Mouse (Mus musculus) limb, embryonic 11.5 days (tissue): Measurements from ENCODE around the gene Rasl12. TPM values are rescaled to one million over a fixed set of nuclear protein-coding genes. Genes with fewer than 3 reads are reported as not detected.

Experiments
- ATAC-seq: fragments of 200-750 bp; cut with Nextera tagmentation; 2 replicates; pipeline ENCODE4 v1.8.0; 2017; ENCODE audit warnings: low read depth; ENCODE audit not compliant: insufficient number of reproducible peaks, low FRiP score, low TSS enrichment
- DNase-seq: peaks from one replicate; pipeline ENCODE4 v3.0.0-alpha.2; 2015; ENCODE audit warnings: low spot score
- H3K27ac ChIP-seq: fragments of 300-500 bp; sonication (generic); replicated peaks from 2 replicates; pipeline ENCODE4 v1.5.1; 2014; ENCODE audit warnings: low read depth, mild to moderate bottlenecking, low read length
- H3K27me3 ChIP-seq: fragments of 300-500 bp; sonication (generic); 2 replicates; pipeline ENCODE4 v1.6.1; 2014; ENCODE audit warnings: mild to moderate bottlenecking, low read length, mixed read lengths; ENCODE audit not compliant: control insufficient read depth, insufficient read depth
- H3K36me3 ChIP-seq: fragments of 300-500 bp; sonication (generic); 2 replicates; pipeline ENCODE4 v1.6.1; 2014; ENCODE audit warnings: mild to moderate bottlenecking, low read length, moderate library complexity, mixed read lengths; ENCODE audit not compliant: control insufficient read depth, insufficient read depth
- H3K4me1 ChIP-seq: fragments of 300-500 bp; sonication (generic); 2 replicates; pipeline ENCODE4 v1.6.1; 2014; ENCODE audit warnings: low read length, mixed read lengths; ENCODE audit not compliant: control insufficient read depth, insufficient read depth
- H3K4me2 ChIP-seq: fragments of 300-500 bp; sonication (generic); 2 replicates; pipeline ENCODE4 v1.6.1; 2014; ENCODE audit warnings: low read depth, mild to moderate bottlenecking, moderate library complexity; ENCODE audit not compliant: severe bottlenecking
- H3K4me3 ChIP-seq: fragments of 300-500 bp; sonication (generic); 2 replicates; pipeline ENCODE4 v1.5.1; 2014; ENCODE audit warnings: low read depth, low read length
- H3K9ac ChIP-seq: fragments of 300-500 bp; sonication (generic); 2 replicates; pipeline ENCODE4 v1.6.1; 2014; ENCODE audit warnings: mild to moderate bottlenecking, low read length
- H3K9me3 ChIP-seq: fragments of 300-500 bp; sonication (generic); 2 replicates; pipeline ENCODE4 v1.6.1; 2016; ENCODE audit warnings: low read length; ENCODE audit not compliant: control insufficient read depth
- WGBS: fragments of 180-500 bp; shearing (Covaris S2); extraction: QIAGEN DNeasy Blood & Tissue Kit; methylation state at CpG from one replicate; pipeline ENCODE4 v1.1.7; 2014; 5-methylcytosine and 5-hydroxymethylcytosine counted together
- polyA plus RNA-seq: library from polyadenylated mRNA; unstranded; fragments of >200 nt; fragmentation: Nextera tagmentation; extraction: Ambion mirVana; gene quantifications from 2 replicates; pipeline ENCODE4 v1.2.1, GENCODE M21; 2014

Gene Rasl12
- polyA plus RNA-seq, 1 experiment from 2014 or later = 9.7 TPM

- Histone ChIP-seq H3K4me1 (0 out of 2 replicates have a peak, but pooled peaks cover 3% of the 10 kb centered on the region), H3K27ac (no peak overlapping the region), H3K9me3 (no peaks in the 10 kb centered on the region), H3K36me3 (no peaks in the 10 kb centered on the region; the same call in 1 of the 2 replicates), H3K4me2 (no peak overlapping the region), H3K9ac (no peak overlapping the region), H3K27me3 (no peaks in the 10 kb centered on the region), H3K4me3 (no peak overlapping the region)
- 76% methylated on average over 24 of the region's 24 CpGs for WGBS
- no peak for ATAC-seq
- DNase-seq = no peak
Measured at GRCm38 (mm10) chr9:65371756-65372155, 26.6 kb upstream of the Rasl12 start.

GRCm38 (mm10) chr9:65372449-65372848, 25.9 kb upstream of the Rasl12 start:
- no peaks in the 10 kb centered on the region; the same call in 1 of the 2 replicates for H3K36me3 ChIP-seq
- H3K9me3 ChIP-seq = no peaks in the 10 kb centered on the region
- no peak overlapping the region for H3K27ac ChIP-seq
- ATAC-seq = no peak
- 0 out of 2 replicates have a peak, but pooled peaks cover 3% of the 10 kb centered on the region for H3K4me1 ChIP-seq
- H3K4me3 ChIP-seq = no peak overlapping the region
- H3K4me2 ChIP-seq = no peak overlapping the region
- H3K27me3 ChIP-seq = no peaks in the 10 kb centered on the region
- H3K9ac ChIP-seq = no peak overlapping the region
- DNase-seq = no peak
- WGBS = 79% methylated on average over 4 of the region's 4 CpGs

- no peak for DNase-seq
- no peak overlapping the region for H3K9ac ChIP-seq
- no peak overlapping the region for H3K27ac ChIP-seq
Measured at GRCm38 (mm10) chr9:65374468-65375162, 23.7 kb upstream of the Rasl12 start.

GRCm38 (mm10) chr9:65375163-65375934, 23.0 kb upstream of the Rasl12 start:
- 78% methylated on average over 9 of the region's 9 CpGs for WGBS
- H3K4me3 ChIP-seq = no peak overlapping the region
- 0 out of 2 replicates have a peak, but pooled peaks cover 3% of the 10 kb centered on the region for H3K4me1 ChIP-seq
- DNase-seq (no peak), ATAC-seq (no peak)
- no peak overlapping the region for H3K4me2 ChIP-seq
- H3K27me3 ChIP-seq = no peaks in the 10 kb centered on the region
- no peak overlapping the region for H3K9ac ChIP-seq
- H3K27ac ChIP-seq = no peak overlapping the region
- no peaks in the 10 kb centered on the region for H3K9me3 ChIP-seq
- no peaks in the 10 kb centered on the region; the same call in 1 of the 2 replicates for H3K36me3 ChIP-seq

More at GRCm38 (mm10) chr9:65374468-65375162, 23.7 kb upstream of the Rasl12 start:
- Histone ChIP-seq H3K36me3 (no peaks in the 10 kb centered on the region; the same call in 1 of the 2 replicates), H3K9me3 (no peaks in the 10 kb centered on the region), H3K4me1 (0 out of 2 replicates have a peak, but pooled peaks cover 3% of the 10 kb centered on the region), H3K4me3 (no peak overlapping the region), H3K27me3 (no peaks in the 10 kb centered on the region), H3K4me2 (no peak overlapping the region)
- 58% methylated on average over 5 of the region's 5 CpGs for WGBS
- ATAC-seq = no peak

- 64% methylated on average over 4 of the region's 4 CpGs for WGBS
- no peaks in the 10 kb centered on the region; the same call in 1 of the 2 replicates for H3K36me3 ChIP-seq
- no peaks in the 10 kb centered on the region for H3K9me3 ChIP-seq
- no peaks in the 10 kb centered on the region for H3K27me3 ChIP-seq
- H3K4me2 ChIP-seq = no peak overlapping the region
- no peak overlapping the region; the same call in 1 of the 2 replicates for H3K9ac ChIP-seq
- no peak for DNase-seq
- no peak overlapping the region for H3K27ac ChIP-seq
- H3K4me1 ChIP-seq = no peaks in the 10 kb centered on the region
- no peak overlapping the region for H3K4me3 ChIP-seq
- no peak for ATAC-seq
Measured at GRCm38 (mm10) chr9:65381017-65381590, 17.2 kb upstream of the Rasl12 start.

- Histone ChIP-seq H3K4me1 (no peaks in the 10 kb centered on the region), H3K9ac (no peak overlapping the region), H3K36me3 (no peaks in the 10 kb centered on the region), H3K27me3 (no peaks in the 10 kb centered on the region), H3K27ac (no peak overlapping the region), H3K4me3 (no peak overlapping the region), H3K9me3 (no peaks in the 10 kb centered on the region), H3K4me2 (no peak overlapping the region)
- WGBS = 75% methylated on average over 6 of the region's 6 CpGs
- ATAC-seq (no peak), DNase-seq (no peak)
Measured at GRCm38 (mm10) chr9:65382031-65382750, 16.1 kb upstream of the Rasl12 start.

GRCm38 (mm10) chr9:65382751-65383097, 15.6 kb upstream of the Rasl12 start:
- H3K27ac ChIP-seq = no peak overlapping the region
- H3K4me1 ChIP-seq = no peaks in the 10 kb centered on the region

GRCm38 (mm10) chr9:65384276-65384675, 14.0 kb upstream of the Rasl12 start:
- H3K4me2 ChIP-seq = no peak overlapping the region
- ATAC-seq (no peak), DNase-seq (no peak)
- WGBS = 32% methylated on average over 3 of the region's 3 CpGs
- no peak overlapping the region for H3K9ac ChIP-seq
- H3K27ac ChIP-seq = no peak overlapping the region
- H3K27me3 ChIP-seq = no peaks in the 10 kb centered on the region
- no peaks in the 10 kb centered on the region for H3K9me3 ChIP-seq
- H3K4me1 ChIP-seq = no peaks in the 10 kb centered on the region
- H3K4me3 ChIP-seq = no peak overlapping the region
- no peaks in the 10 kb centered on the region for H3K36me3 ChIP-seq

More at GRCm38 (mm10) chr9:65382751-65383097, 15.6 kb upstream of the Rasl12 start:
- H3K9ac ChIP-seq = no peak overlapping the region
- no peak overlapping the region for H3K4me2 ChIP-seq
- no peaks in the 10 kb centered on the region for H3K9me3 ChIP-seq
- H3K27me3 ChIP-seq = no peaks in the 10 kb centered on the region
- ATAC-seq = no peak
- no peaks in the 10 kb centered on the region for H3K36me3 ChIP-seq
- 58% methylated on average over 3 of the region's 3 CpGs for WGBS
- no peak overlapping the region for H3K4me3 ChIP-seq
- no peak for DNase-seq
